Mouse (Mus musculus) thymus, postnatal 10 days (tissue): ENCODE results near the gene Zgrf1.

Source experiments
- DNase-seq, 2 experiments: peaks; one replicate each; pipeline ENCODE4 v3.0.0; 2021; ENCODE audit warnings: low spot score in 2 of 2

Zgrf1 gene

DNA sequence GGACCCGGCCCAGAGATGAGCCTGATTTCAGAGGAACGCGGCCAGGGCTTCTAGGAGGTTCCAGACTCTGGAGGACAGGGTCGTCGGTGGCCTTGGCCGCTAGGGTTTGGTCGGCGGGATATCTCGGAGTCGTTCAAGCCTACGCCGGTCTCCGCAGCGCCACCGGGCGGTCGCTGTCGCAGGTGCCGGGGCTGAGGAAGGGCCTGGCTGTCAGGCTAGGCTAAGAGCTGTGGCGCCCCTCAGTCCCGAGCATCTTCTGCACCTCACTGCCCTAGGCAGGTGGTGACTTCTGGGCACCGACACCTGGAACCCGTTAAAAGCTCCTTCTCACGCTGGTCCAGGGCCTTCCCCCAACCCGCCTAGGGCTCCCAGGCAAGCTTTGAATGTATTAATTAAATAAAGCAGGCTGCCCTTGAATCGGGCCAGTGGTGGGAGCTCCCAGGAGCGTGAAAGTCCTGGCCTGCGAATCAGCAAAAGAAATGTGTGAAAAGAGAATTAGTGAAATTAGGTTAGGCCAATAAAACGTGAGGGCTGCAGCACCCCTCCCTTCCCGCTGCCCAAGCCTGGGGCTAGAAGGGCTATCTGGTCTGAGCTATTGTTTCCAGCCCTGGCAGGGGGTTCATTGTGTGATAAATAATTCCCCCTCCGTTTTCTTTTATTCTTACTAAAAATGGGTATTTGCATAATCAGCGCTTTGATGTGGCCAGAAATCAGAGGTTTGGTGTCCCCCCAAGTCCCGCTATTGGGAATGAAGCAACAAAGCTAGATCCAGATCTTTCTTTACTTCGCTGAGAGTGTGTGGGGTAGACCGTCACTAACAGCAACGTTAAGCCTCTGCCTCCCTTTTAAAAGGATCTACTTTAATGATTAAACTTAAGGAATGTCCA lies 86.8 kb downstream of the Zgrf1 start:
- DNase-seq: peak; percentile 18 to 47

DNA sequence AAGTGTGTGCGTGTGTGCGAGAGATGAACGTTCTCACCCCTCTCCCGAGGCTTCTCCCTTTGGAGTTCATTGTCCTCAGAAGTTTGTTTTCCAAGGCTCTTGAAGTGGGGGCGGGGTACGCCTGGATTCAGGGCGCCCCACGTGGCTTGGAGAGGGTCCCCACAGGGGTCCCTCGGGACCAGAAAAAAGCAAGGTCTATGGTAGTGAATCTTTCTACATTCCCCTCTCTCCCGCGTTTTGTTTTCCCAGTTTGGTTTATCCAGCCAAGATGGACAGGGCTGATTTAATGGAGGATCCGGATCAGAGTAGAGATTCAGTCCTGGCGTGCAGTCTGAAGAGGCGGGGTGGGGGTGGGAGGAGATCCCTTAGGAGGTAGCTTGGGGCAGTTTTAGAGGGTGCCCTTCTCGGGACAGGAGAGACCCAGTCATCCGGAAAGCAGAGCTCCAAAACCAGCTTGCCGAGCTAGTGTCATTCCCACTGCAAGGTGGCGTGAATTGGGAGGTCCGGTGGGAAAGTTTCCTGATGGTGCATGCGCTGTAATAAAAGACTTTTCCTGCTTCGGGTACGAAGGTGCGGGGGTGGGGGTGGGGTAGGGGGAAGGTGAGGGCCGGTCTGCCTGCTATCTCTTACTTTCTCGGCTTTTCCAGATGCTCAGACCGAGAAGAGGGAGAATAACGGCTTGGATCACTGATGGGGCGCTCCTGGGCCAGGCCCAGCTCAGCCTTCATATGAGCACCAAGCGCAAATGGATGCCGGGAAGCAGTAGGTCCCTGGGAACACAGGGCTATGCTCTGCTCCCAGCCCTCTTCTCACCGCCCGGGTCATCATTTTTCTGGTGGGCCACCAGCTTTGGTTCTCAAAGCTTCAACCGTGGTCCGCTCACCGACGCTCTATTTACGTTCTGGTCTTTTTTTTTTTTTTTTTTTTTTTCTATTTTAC lies 87.7 kb downstream of the Zgrf1 start:
- DNase-seq: no peak

DNA sequence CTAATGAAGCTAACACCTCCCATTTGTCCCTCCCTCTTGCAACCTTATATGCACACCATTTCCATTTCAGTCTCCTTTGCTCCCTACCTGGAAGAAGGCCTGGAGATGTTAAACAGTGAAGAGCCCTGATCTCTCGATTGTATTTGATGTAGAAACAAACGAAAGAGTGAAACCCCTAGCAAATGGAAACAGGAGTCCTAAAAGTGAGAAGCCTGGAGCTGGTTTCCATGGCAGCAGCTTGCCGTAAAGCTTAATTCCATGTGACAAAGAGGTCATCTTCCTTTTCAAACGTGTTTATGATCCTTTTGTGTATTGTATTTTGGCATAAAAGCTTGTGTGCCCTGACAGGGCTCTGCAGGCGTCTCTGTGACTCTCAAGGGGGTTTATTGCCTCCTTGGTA lies 88.9 kb downstream of the Zgrf1 start:
- no peak for DNase-seq

DNA sequence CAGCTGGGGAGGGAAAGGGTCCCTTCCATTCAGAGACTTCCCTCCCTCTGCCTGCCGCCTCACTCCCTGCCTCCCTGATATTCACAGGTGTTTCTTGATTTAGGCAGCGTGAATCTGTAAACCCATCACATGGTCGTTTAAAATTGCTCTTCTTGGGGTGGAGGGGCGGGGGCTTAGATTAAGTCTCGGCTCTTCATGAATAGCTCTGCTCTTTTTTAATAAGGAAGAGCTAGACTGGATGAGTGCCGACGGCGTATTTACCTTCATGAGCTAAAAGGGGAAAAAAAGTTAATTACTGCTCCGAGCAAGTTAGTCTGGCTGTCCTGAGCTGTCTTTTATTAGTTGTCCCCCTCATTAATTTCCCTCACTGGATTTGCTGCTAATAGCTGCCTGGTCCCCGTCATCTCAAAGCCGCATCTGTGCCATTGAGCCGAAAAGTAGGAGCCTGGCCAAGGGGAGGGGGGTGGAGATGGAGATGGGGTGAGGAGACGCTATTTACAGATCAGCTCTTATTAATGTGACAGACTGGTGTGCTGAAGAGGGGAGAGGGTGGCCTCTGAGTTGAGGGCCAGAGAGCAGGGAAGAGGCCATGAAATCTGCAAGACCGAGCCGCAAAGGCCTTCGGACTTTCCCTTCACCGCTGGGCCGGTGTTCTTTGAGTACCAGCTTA lies 93.0 kb downstream of the Zgrf1 start:
- no peak for DNase-seq

DNA sequence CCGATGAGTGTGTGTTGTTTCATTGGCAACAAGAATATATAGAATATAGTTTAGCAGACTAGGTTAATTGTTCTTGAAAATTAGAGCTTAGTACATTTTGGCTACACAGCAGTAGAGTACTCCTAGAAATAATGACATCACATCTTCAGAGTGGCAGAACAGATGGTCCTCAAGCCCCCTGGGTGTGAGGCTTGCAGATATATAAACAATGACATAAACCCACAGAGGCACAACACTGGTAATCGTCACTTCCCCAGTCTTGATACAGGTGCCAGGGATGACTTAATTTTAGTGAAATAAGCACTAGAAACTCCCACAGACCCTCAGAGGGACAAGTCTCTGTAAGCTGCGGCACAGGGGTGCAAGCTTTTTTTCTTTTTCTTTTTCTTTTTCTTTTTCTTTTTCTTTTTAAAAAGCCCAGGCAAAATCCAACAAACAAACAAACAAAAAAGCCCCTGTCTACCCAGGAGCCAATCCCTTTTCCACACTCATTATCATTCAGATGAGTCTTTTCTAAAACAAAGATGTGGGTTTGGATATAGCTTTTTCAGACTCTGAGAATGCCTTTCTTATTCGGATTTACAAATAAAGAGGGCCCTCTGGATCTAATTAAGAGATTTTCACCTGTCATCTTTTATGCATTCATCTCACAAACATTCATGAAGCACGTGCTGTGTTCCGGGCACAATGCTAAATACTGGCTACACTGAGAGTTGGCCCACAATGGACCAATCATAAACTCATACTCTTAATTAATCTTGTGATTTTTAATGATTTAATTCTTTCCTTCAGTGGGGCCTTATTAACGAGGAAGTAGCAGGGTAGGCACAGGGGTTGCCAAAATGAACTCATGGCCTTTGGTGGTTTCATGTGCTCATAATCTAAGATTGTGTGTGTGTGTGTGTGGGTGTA lies 98.7 kb downstream of the Zgrf1 start:
- DNase-seq: no peak

DNA sequence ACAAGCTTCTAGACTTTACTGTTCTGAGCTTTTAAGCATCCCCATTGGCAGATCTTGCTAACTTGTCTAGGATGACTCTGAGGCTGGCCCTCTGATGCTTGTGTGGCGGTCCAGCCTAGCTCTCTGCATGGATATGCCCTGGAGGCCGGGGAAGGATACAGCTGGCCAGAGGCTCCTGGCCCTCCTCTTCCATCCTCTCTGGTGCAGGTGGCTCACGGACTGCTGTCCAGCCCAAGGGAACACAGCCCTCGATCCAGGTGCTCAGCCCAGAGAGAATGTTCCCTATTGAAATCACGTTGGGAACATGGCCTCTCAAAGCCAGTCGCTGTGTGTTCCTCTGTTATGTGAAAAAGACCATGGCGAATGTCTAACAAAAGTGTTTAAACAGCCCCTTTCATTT lies 107.4 kb downstream of the Zgrf1 start:
- no peak for DNase-seq

DNA sequence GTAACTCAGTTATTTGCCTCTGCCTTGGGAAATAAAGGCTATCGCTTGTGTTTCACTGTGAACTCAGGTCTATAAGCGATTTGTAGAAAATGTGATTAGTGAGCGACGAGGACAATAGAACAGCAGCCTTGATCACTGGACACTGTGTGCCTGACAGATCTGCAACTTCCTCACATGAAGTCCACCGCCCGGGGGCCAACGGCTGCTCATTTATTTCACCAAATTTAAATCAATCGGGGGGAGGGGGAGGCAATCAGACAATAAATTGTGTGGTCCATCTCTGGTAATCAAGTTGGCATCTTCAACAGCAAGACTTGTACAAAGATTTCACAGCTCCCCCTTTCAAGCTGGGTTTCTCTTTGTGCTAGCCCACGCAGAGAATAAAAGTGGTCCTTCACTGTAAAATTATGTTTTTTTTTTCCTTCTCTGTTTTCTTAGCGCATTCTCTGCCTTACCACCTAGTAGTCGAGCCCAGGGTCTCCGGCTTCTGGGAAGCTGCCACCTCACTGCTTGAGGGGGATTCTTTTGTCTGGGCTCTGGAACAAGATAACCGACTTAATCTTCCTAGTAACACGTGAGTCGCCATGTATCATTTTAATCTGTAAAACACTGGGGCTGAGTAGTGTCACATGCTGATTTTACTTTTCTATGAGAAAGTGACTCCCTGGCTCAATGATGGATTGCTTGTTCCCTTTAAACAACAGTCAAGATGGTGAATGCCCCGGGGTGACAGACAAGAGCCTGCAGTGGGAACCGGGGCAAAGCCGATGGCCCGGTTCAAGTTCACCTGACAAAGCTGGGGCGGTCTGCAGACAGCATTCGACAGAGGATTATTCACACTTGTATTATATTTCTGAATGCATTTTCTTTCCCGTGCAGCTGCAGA lies 108.6 kb downstream of the Zgrf1 start:
- no peak for DNase-seq
